Comparison of ENCODE assay signal across 12 mouse cellular contexts in the genomic region with DNA sequence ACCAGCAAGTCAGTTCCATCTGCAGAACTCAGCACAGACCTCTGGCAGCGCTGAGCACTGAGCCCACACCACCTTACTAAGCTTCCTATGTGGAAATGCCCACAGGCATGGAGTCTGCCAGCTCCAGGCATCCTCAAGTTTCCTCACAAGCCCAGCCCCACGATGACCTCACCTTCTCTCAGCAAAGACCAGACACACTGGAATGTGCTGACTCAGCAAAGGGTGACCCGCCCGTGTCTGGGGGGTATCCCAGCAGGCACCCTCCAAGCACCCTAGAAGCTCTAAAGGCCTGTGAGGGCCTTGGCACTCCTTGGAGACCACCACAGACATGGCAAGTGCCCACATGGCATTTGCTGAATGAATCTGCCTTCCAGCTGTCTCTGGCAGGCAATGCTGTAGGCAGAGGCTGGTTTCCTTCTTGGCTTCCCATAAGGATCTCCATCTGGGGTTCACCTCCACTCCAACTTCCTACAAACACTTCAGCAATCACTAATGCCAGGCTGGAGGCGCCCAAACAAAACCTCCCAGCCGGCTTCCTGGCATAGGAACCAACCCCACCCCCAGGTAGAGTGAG. TPM values are rescaled to one million over a fixed set of nuclear protein-coding genes. Genes with fewer than 3 reads are reported as not detected.
A peak's percentile ranks its signal among the peaks of the same experiment; 100 is the strongest.
DNase-seq lines count a peak whose midpoint lies in the region; ATAC-seq and TF ChIP-seq lines count a peak whose summit lies in the region.
"Had no signal": no experiment of that assay in that cellular context is flagged by ENCODE, and none has a peak within 500 bp of the region (broad histone marks: within the 10 kb centered on the region; RNA-seq: fewer than 3 reads in every experiment).

No protein-coding gene starts in this region.

- peaks cover 20% of the 10 kb centered on the region for H3K79me3 ChIP-seq in C2C12 (ENCODE audit: low read depth)

- H3K4me1 ChIP-seq in heart, embryonic 15.5 days (replicated peaks): peaks cover 70% of the 10 kb centered on the region
- H3K4me1 ChIP-seq in lung, embryonic 16.5 days (replicated peaks; ENCODE audit: control insufficient read depth, insufficient read depth, low read length): peaks cover 43% of the 10 kb centered on the region

- peaks cover 79% of the 10 kb centered on the region for H3K79me2 ChIP-seq in C2C12 (ENCODE audit: control insufficient read depth, insufficient read depth)

- no peak for TF ChIP-seq CTCF in C2C12 (IDR thresholded peaks at IDR 0.05; ENCODE audit: control insufficient read depth, insufficient read depth, insufficient read length)

- H3K4me2 ChIP-seq in heart, embryonic 15.5 days: no peak overlapping the region
- peak overlapping the region; percentile 12; the same call in 1 of the 2 replicates for H3K4me2 ChIP-seq in lung, embryonic 16.5 days (ENCODE audit: low read depth, low read length)
- H3K4me2 ChIP-seq: hindbrain, embryonic 12.5 days had no signal

- DNase-seq in heart, postnatal 4 days: no peak
- peak; percentile 17 for DNase-seq in adipocyte (ENCODE audit: low spot score)
- no peak for DNase-seq in ovary, adult 18-20 months (ENCODE audit: low spot score)
- DNase-seq in c-Kit-positive CD71-positive TER-119-positive erythroid progenitor cells, embryonic 14.5 days (ENCODE audit: low spot score): no peak
- DNase-seq in ovary, postnatal 14 days (ENCODE audit: low spot score): no peak
- DNase-seq: retina, postnatal 1 day; thymus, postnatal 25 days had no signal

- H3K9ac ChIP-seq in heart, embryonic 15.5 days: no peak overlapping the region
- H3K9ac ChIP-seq in lung, embryonic 16.5 days (ENCODE audit: low read length): no peak overlapping the region
- H3K9ac ChIP-seq: hindbrain, embryonic 12.5 days had no signal

- H3K27me3 ChIP-seq in heart, embryonic 15.5 days: no peaks in the 10 kb centered on the region
- no peaks in the 10 kb centered on the region for H3K27me3 ChIP-seq in C2C12 (ENCODE audit: control insufficient read depth, insufficient read depth, insufficient read length)
- no peaks in the 10 kb centered on the region for H3K27me3 ChIP-seq in lung, embryonic 16.5 days (ENCODE audit: control insufficient read depth, insufficient read depth, low read depth, low read length)
- H3K27me3 ChIP-seq: hindbrain, embryonic 12.5 days had no signal

- no peaks in the 10 kb centered on the region for H3K36me3 ChIP-seq in heart, embryonic 15.5 days
- H3K36me3 ChIP-seq in C2C12 (ENCODE audit: control insufficient read depth, insufficient read depth): no peaks in the 10 kb centered on the region
- H3K36me3 ChIP-seq in lung, embryonic 16.5 days (ENCODE audit: control insufficient read depth, insufficient read depth, low read length): no peaks in the 10 kb centered on the region
- H3K36me3 ChIP-seq: G1E; hindbrain, embryonic 12.5 days had no signal

- H3K4me3 ChIP-seq in heart, embryonic 15.5 days: no peak overlapping the region
- H3K4me3 ChIP-seq in C2C12 (ENCODE audit: insufficient read depth, poor library complexity, severe bottlenecking): no peak overlapping the region
- H3K4me3 ChIP-seq in lung, embryonic 16.5 days (ENCODE audit: low read length): no peak overlapping the region
- H3K4me3 ChIP-seq: hindbrain, embryonic 12.5 days had no signal

- no peak overlapping the region for H3ac ChIP-seq in C2C12 (ENCODE audit: control insufficient read depth, insufficient read length, low read depth)

- ATAC-seq in heart, embryonic 15.5 days (replicated peaks; ENCODE audit: insufficient number of reproducible peaks, insufficient read depth, low FRiP score, low read depth): no peak
- ATAC-seq in lung, embryonic 16.5 days (ENCODE audit: low read depth): peak; percentile 53

- H3K9me3 ChIP-seq in heart, embryonic 15.5 days (replicated peaks): no peaks in the 10 kb centered on the region
- no peaks in the 10 kb centered on the region for H3K9me3 ChIP-seq in lung, embryonic 16.5 days (ENCODE audit: control insufficient read depth, low read length)
- H3K9me3 ChIP-seq: G1E; hindbrain, embryonic 12.5 days had no signal

- WGBS in heart, embryonic 15.5 days: 48% methylated on average over 6 of the region's 6 CpGs
- WGBS in lung, embryonic 16.5 days: 43% methylated on average over 6 of the region's 6 CpGs

- H3K27ac ChIP-seq in heart, embryonic 15.5 days: 0 out of 2 replicates have a peak overlapping the region, but pooled peaks have one; percentile 3
- H3K27ac ChIP-seq in lung, embryonic 16.5 days (ENCODE audit: low read length): peak overlapping the region; percentile 74
- H3K27ac ChIP-seq: hindbrain, embryonic 12.5 days had no signal

TF ChIP-seq in C2C12, 6 proteins besides CTCF, POLR2A, EP300 and RAD21:
- TF ChIP-seq USF1 (IDR thresholded peaks at IDR 0.05; ENCODE audit: low read depth): no peak
- no peak for TF ChIP-seq FOSL1 (IDR thresholded peaks at IDR 0.05; ENCODE audit: insufficient read depth, low read length, poor library complexity, severe bottlenecking)
- no peak for TF ChIP-seq MYOG (IDR thresholded peaks at IDR 0.05; ENCODE audit: control insufficient read depth, extremely low read depth, insufficient read length)
- no peak for TF ChIP-seq MAX (IDR thresholded peaks at IDR 0.05)
- TF ChIP-seq MYOD1 (IDR thresholded peaks at IDR 0.05; ENCODE audit: control insufficient read depth, insufficient read length, low read depth): peak; percentile 48
- peak; percentile 49 for TF ChIP-seq CEBPB (IDR thresholded peaks at IDR 0.05; ENCODE audit: low read depth)

RNA-seq across cellular contexts. Expression of a gene that starts 17.9 kb away (rescaled TPM):
- polyA plus RNA-seq in heart, embryonic 15.5 days (2015; fragmentation: Nextera tagmentation; extraction: Ambion mirVana): 8.6 and 12.1 TPM in 2 replicates
- total RNA-seq in heart, postnatal 4 days (2021): 10 to 100 TPM; 18.1 TPM
- 67.7 TPM for polyA plus RNA-seq in C2C12 (2012; fragmentation: generic; extraction: Trizol)
- polyA plus RNA-seq in lung, embryonic 16.5 days (2015; fragmentation: Nextera tagmentation; extraction: Ambion mirVana): 20.6 and 21.8 TPM in 2 replicates
